ENCODE assay signal across 8 mouse cellular contexts in the genomic region with DNA sequence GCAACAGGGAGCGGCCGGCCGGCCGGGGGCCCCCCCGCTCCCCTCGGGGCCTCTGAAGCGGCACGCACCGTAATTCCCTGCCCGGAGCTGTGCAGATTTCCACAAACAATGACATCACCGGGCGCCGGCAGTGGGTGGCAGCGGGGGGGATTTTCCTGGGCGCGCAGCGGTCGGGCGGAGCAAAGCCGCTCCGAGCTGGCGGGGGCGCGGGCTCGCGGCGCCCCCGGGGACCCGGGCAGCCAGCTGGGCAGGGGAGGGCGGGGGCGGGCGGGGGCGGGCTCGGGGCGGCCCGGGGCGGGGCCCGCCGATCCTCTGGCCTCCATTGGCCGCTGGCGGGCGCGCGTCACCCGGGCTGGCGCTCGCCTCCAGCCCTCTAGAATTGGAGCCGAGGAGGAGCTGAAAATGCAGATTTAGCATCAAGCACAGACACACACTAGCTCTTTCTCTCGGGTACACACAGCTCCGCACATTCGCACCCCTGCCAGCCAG. TPM values are rescaled to one million over a fixed set of nuclear protein-coding genes. Genes with fewer than 3 reads are reported as not detected.
DNase-seq lines count a peak whose midpoint lies in the region; ATAC-seq and TF ChIP-seq lines count a peak whose summit lies in the region.

A gene (plus strand): TSS at position 399 of the 489 bp plus-strand sequence.

- under 1% methylated on average over 22 of the region's 51 CpGs for WGBS in lung, embryonic 16.5 days
- under 1% methylated on average over 49 of the region's 51 CpGs for WGBS in lung, adult 2 months
- 1% methylated on average over 43 of the region's 51 CpGs for WGBS in liver, embryonic 15.5 days (ENCODE audit: insufficient replicate concordance)

- peak; percentile 94 for ATAC-seq in lung, embryonic 16.5 days (ENCODE audit: low read depth)
- no peak for ATAC-seq in liver, embryonic 15.5 days (ENCODE audit: insufficient read depth)
- ATAC-seq in activated CD4-positive, CD25-positive, alpha-beta regulatory T cell, adult 4 months, result no peak

- H3K4me2 ChIP-seq in lung, embryonic 16.5 days (ENCODE audit: low read depth, low read length), result peak within 1 kb of the TSS; percentile 80
- peak within 1 kb of the TSS; percentile 57 for H3K4me2 ChIP-seq in liver, embryonic 15.5 days

- 0 out of 2 replicates have a peak, but pooled peaks cover 5% of the 10 kb centered on the region for H3K4me1 ChIP-seq in lung, embryonic 16.5 days (replicated peaks; ENCODE audit: control insufficient read depth, insufficient read depth, low read length)
- H3K4me1 ChIP-seq in lung, adult 2 months (ENCODE audit: control insufficient read depth, insufficient read depth, low read length), result no peaks in the 10 kb centered on the region
- H3K4me1 ChIP-seq in liver, embryonic 15.5 days (replicated peaks), result no peaks in the 10 kb centered on the region

- H3K36me3 ChIP-seq in lung, embryonic 16.5 days (ENCODE audit: control insufficient read depth, insufficient read depth, low read length), result no peaks in the 10 kb centered on the region
- no peaks in the 10 kb centered on the region for H3K36me3 ChIP-seq in liver, embryonic 15.5 days (replicated peaks)

- no peak for TF ChIP-seq CTCF in lung, adult 2 months (IDR thresholded peaks at IDR 0.05; ENCODE audit: insufficient read depth, low read length)

- no peak within 1 kb of the TSS for H3K27ac ChIP-seq in lung, embryonic 16.5 days (ENCODE audit: low read length)
- no peak within 1 kb of the TSS for H3K27ac ChIP-seq in liver, embryonic 15.5 days (replicated peaks)

- no peak within 1 kb of the TSS; the same call in 1 of the 2 replicates for H3K9ac ChIP-seq in lung, embryonic 16.5 days (ENCODE audit: low read length)
- no peak within 1 kb of the TSS for H3K9ac ChIP-seq in liver, embryonic 15.5 days

- H3K9me3 ChIP-seq in lung, embryonic 16.5 days (ENCODE audit: control insufficient read depth, low read length), result no peaks in the 10 kb centered on the region
- no peaks in the 10 kb centered on the region for H3K9me3 ChIP-seq in liver, embryonic 15.5 days (replicated peaks)

- H3K27me3 ChIP-seq in lung, embryonic 16.5 days (ENCODE audit: control insufficient read depth, insufficient read depth, low read depth, low read length), result peaks cover 28% of the 10 kb centered on the region
- peaks cover 51% of the 10 kb centered on the region for H3K27me3 ChIP-seq in liver, embryonic 15.5 days

- DNase-seq in lung, adult 2 months, result no peak
- DNase-seq in embryo, embryonic 10.5 days (ENCODE audit: low spot score), result peak; percentile 77
- DNase-seq in gastrocnemius, postnatal 36 days, result peak; percentile 10 to 15
- peak; percentile 41 to 55 for DNase-seq in kidney, postnatal 4 days
- peak; percentile 79 for DNase-seq in retina, postnatal 7 days (ENCODE audit: low read depth, low spot score)

- H3K4me3 ChIP-seq in lung, embryonic 16.5 days (ENCODE audit: low read length), result peak within 1 kb of the TSS; percentile 47
- H3K4me3 ChIP-seq in lung, adult 2 months (replicated peaks; ENCODE audit: extremely low read depth, low read depth, low read length), result no peak within 1 kb of the TSS
- H3K4me3 ChIP-seq in liver, embryonic 15.5 days (replicated peaks), result peak within 1 kb of the TSS; percentile 29; the same call in 1 of the 2 replicates

- no peak for TF ChIP-seq POLR2A in lung, adult 2 months (IDR thresholded peaks at IDR 0.05; ENCODE audit: borderline replicate concordance, extremely low read depth, low read depth, low read length)

- intact Hi-C loops in gastrocnemius, postnatal 36 days (cut with DNase I), result no loop called here

RNA-seq across cellular contexts. Expression of the gene that starts here (rescaled TPM):
- 0.08 and 0.11 TPM in 2 replicates for polyA plus RNA-seq in lung, embryonic 16.5 days (2015; fragmentation: Nextera tagmentation; extraction: Ambion mirVana)
- 0.03 and 0.25 TPM in 2 replicates for polyA plus RNA-seq in lung, adult 2 months (2012; rRNA removed)
- total RNA-seq in gastrocnemius, postnatal 36 days (2021), result not detected
- 0.02 TPM in 1 of 2 replicates, not detected in the other for polyA plus RNA-seq in liver, embryonic 15.5 days (2015; fragmentation: Nextera tagmentation; extraction: Ambion mirVana)
- polyA plus RNA-seq in activated CD4-positive, CD25-positive, alpha-beta regulatory T cell, adult 4 months (2017; shearing (Covaris generic)), result not detected

Comparison
In these comparisons a context has a peak if more than half of its experiments do, and no peak if none do; other contexts are left out.
1. Peak in ATAC-seq, H3K4me3 ChIP-seq and H3K4me2 ChIP-seq in lung, embryonic 16.5 days; RNA of the gene not detected or under 1 TPM.
2. Peak in DNase-seq in gastrocnemius, postnatal 36 days; RNA of the gene not detected or under 1 TPM.